Mouse (Mus musculus) hindbrain, embryonic 13.5 days (tissue): Measurements from ENCODE around the gene Actr3. TPM values are rescaled to one million over a fixed set of nuclear protein-coding genes. Genes with fewer than 3 reads are reported as not detected.

ENCODE experiments used
- ATAC-seq: fragments of 200-750 bp; cut with Nextera tagmentation; 2 replicates; pipeline ENCODE4 v1.8.0; 2017; ENCODE audit warnings: moderate TSS enrichment; ENCODE audit not compliant: low FRiP score
- H3K27ac ChIP-seq: fragments of 300-500 bp; sonication (generic); 2 replicates; pipeline ENCODE4 v1.5.1; 2015; ENCODE audit warnings: inconsistent platforms, mild to moderate bottlenecking, moderate library complexity
- H3K27me3 ChIP-seq: fragments of 300-500 bp; sonication (generic); 2 replicates; pipeline ENCODE4 v1.6.1; 2015; ENCODE audit warnings: mild to moderate bottlenecking, inconsistent platforms
- H3K36me3 ChIP-seq: fragments of 300-500 bp; sonication (generic); 2 replicates; pipeline ENCODE4 v1.6.1; 2015; ENCODE audit warnings: mild to moderate bottlenecking, inconsistent platforms
- H3K4me1 ChIP-seq: fragments of 300-500 bp; sonication (generic); replicated peaks from 2 replicates; pipeline ENCODE4 v1.6.1; 2015; ENCODE audit warnings: inconsistent platforms
- H3K4me2 ChIP-seq: fragments of 300-500 bp; sonication (generic); 2 replicates; pipeline ENCODE4 v1.6.1; 2015; ENCODE audit warnings: inconsistent platforms, mild to moderate bottlenecking, moderate library complexity
- H3K4me3 ChIP-seq: fragments of 300-500 bp; sonication (generic); 2 replicates; pipeline ENCODE4 v1.5.1; 2015; ENCODE audit warnings: mild to moderate bottlenecking, inconsistent platforms
- H3K9ac ChIP-seq: fragments of 300-500 bp; sonication (generic); 2 replicates; pipeline ENCODE4 v1.6.1; 2015; ENCODE audit warnings: mild to moderate bottlenecking, inconsistent platforms
- H3K9me3 ChIP-seq: fragments of 300-500 bp; sonication (generic); 2 replicates; pipeline ENCODE4 v1.6.1; 2016; ENCODE audit warnings: inconsistent platforms
- WGBS: fragments of 180-500 bp; shearing (Covaris S2); methylation state at CpG from one replicate; pipeline ENCODE4 v1.1.7; 2015; 5-methylcytosine and 5-hydroxymethylcytosine counted together
- polyA plus RNA-seq: library from polyadenylated mRNA; unstranded; fragments of >200 nt; fragmentation: Nextera tagmentation; extraction: Ambion mirVana; gene quantifications from 2 replicates; pipeline ENCODE4 v1.2.1, GENCODE M21; 2015

Actr3 gene
- polyA plus RNA-seq, 1 experiment from 2014 or later: 245 TPM

DNA sequence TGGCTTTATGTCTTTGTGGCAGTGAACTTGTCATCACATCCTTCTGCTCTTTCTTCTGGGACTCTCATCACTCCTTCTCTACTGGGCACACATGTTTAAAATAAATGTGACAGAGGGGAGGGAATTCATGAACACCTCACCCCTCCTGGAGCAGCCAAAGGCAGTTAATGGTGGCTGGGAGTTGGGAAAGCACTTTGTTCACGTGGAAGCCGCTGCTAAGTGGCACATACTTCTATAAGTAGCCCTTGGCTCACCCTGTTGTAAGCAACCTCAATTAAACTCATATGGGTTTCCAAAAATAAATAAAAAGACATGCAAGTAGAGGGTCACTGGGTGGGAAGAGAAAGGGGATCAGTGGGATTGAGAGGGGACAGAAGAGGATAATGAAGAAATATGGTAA lies 27.8 kb upstream of the Actr3 start:
- Histone ChIP-seq H3K4me3 (no peak overlapping the region), H3K36me3 (no peaks in the 10 kb centered on the region), H3K4me2 (no peak overlapping the region), H3K27ac (no peak overlapping the region), H3K9me3 (no peaks in the 10 kb centered on the region), H3K4me1 (no peaks in the 10 kb centered on the region), H3K27me3 (no peaks in the 10 kb centered on the region), H3K9ac (no peak overlapping the region)
- no peak for ATAC-seq
- WGBS: 83% methylated on average over 2 of the region's 2 CpGs

DNA sequence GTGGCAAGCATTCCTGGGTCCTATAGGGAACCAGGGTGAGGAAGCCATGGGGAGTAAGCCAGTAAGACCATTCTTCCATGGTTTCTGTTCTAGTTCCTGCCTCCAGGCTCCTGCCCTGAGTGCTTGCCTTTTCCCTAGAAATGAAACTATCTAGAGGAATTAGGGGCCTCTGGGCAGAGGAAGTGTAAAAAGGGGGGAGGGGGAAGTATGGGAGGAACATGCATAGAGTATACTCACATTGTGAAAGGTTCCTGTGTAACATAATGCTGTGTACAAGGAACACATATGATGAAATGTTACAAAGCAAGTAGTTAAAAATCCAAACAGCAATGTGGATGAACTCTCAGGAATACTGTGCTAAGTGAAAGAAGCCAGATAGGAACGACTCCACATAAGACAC lies 27.4 kb upstream of the Actr3 start:
- H3K4me3 ChIP-seq: no peak overlapping the region
- ATAC-seq: no peak
- 94% methylated on average over 1 of the region's 1 CpGs for WGBS
- H3K4me1 ChIP-seq: no peaks in the 10 kb centered on the region
- H3K9ac ChIP-seq: no peak overlapping the region
- H3K4me2 ChIP-seq: no peak overlapping the region
- H3K36me3 ChIP-seq: no peaks in the 10 kb centered on the region
- H3K27me3 ChIP-seq: no peaks in the 10 kb centered on the region
- no peaks in the 10 kb centered on the region for H3K9me3 ChIP-seq
- H3K27ac ChIP-seq: no peak overlapping the region

DNA sequence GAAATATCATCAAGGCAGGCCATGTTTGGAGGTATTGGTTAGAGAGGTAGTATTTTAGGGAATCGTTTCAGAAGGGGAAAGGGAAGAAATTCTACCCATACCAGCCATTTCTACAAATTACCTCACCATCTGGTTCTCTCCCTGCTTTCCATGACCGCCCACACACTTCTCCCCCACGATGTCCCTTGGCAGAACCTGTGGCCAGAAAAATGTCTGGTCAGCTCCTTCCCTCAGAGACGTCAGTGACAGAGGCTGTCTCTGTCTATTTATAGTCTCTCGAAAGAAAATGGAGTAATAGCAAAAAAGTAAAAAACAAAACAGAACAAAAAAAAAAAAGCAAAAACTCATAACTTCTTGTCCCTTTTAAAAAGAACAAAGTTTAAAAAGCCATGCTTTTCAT lies 23.0 kb upstream of the Actr3 start:
- WGBS: 83% methylated on average over 5 of the region's 5 CpGs
- Histone ChIP-seq H3K4me2 (no peak overlapping the region), H3K4me1 (peaks cover 7% of the 10 kb centered on the region), H3K27me3 (no peaks in the 10 kb centered on the region), H3K27ac (no peak overlapping the region), H3K9ac (no peak overlapping the region), H3K4me3 (no peak overlapping the region), H3K9me3 (no peaks in the 10 kb centered on the region), H3K36me3 (no peaks in the 10 kb centered on the region)
- no peak for ATAC-seq

DNA sequence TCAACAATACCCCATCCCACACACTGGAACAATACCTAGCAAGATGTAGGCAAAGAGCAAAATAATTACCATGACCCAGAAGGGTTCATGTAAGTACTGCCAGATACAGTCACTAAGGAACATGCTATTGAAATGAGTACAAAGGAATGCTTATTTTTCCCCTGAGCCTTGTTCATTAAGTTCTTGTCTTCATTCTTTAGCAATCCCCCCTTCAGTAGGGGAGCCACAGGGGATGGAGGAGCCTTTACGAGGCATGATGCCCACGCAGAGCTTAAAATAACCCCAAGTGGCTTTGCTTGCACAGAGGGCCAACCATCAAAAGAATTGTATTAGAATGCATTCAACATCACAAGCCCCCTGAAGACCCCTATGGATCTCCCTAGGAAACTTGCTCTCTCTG lies 19.6 kb upstream of the Actr3 start:
- H3K36me3 ChIP-seq: no peaks in the 10 kb centered on the region
- H3K9me3 ChIP-seq: no peaks in the 10 kb centered on the region
- WGBS: 26% methylated on average over 2 of the region's 2 CpGs
- no peak for ATAC-seq
- H3K9ac ChIP-seq: no peak overlapping the region
- H3K27ac ChIP-seq: no peak overlapping the region
- no peaks in the 10 kb centered on the region for H3K27me3 ChIP-seq
- H3K4me2 ChIP-seq: no peak overlapping the region
- H3K4me1 ChIP-seq: peaks cover 7% of the 10 kb centered on the region
- no peak overlapping the region for H3K4me3 ChIP-seq

DNA sequence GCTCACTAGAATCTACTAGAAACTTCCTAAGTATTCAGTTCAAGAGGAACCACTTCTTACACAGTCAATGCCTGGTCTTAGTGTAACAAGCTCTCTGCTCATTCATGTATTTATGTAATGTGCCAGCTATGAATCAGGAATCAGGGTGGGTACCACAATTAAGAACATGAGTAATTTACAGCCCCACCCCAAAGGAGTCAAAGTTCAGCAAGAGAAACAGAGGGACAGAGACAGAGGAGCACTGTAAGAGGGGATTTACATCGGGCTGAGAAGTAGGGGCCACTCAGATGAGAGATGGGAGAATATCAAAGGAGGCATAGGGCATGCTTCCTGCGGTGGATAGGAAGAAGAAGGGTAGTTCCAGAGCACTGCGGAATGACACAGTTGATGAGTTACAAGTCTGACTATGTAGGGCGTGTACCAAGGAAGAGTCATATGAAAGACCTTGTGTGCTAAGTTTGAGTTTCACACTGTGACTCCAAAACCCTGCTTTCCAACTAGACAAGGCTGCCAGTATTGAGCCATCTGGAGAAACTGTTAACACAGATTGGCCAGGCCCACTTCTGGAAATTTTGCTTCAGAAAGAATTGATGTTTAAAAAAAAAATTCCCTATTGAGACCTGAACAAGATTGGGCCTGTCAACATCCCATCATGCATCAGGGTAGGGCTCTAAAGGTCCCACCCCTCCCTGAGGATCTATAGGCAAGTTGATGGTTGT lies 14.9 kb upstream of the Actr3 start:
- Histone ChIP-seq H3K9ac (no peak overlapping the region), H3K9me3 (0 out of 2 replicates have a peak, but pooled peaks cover 7% of the 10 kb centered on the region), H3K27ac (no peak overlapping the region), H3K36me3 (no peaks in the 10 kb centered on the region), H3K4me3 (no peak overlapping the region), H3K4me2 (no peak overlapping the region), H3K4me1 (peaks cover 6% of the 10 kb centered on the region), H3K27me3 (no peaks in the 10 kb centered on the region)
- 85% methylated on average over 4 of the region's 4 CpGs for WGBS
- no peak for ATAC-seq

DNA sequence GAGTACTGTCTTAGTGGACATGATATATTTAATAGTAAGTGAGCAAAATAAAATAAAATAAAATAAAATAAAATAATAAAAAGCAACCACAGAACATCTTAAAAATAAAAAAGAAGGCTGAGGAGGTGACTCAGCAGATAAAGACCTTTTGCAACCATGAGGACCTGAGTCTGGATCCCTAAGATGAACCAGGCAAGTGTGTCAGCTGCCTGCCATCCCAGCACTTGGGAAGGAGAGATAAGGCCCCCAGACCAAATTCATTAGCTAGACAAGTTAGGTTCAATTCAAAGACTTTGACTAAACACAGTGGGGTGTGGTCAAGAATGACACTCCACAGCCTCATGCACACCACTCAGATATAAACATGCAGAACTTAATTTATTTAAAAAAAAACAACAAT lies 12.4 kb upstream of the Actr3 start:
- Histone ChIP-seq H3K4me3 (no peak overlapping the region), H3K27ac (no peak overlapping the region), H3K9me3 (0 out of 2 replicates have a peak, but pooled peaks cover 7% of the 10 kb centered on the region), H3K4me1 (no peaks in the 10 kb centered on the region), H3K36me3 (no peaks in the 10 kb centered on the region), H3K9ac (no peak overlapping the region), H3K27me3 (no peaks in the 10 kb centered on the region), H3K4me2 (no peak overlapping the region)
- ATAC-seq: no peak

DNA sequence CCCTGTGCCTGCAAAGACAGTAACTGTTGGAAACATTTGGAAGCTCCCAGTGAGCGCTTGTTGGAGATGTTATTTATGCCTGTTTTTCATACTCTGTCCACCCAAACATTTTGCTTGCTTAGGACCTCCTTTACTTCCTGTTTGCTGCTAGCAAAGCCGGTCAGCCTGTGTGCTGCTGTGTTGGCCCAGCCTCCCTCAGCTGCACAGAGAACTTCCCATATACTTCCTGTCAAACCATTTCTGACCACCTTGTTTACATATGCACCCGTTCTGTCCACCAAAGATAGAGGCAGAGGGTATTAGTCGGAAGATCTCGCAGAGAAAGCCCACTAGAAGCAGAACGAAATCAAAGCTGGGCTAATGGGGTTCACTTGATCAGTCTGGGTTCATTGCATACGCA lies 6.2 kb upstream of the Actr3 start:
- Histone ChIP-seq H3K4me3 (no peak overlapping the region), H3K9me3 (no peaks in the 10 kb centered on the region), H3K4me1 (no peaks in the 10 kb centered on the region), H3K27me3 (no peaks in the 10 kb centered on the region), H3K36me3 (no peaks in the 10 kb centered on the region), H3K4me2 (no peak overlapping the region), H3K9ac (no peak overlapping the region), H3K27ac (no peak overlapping the region)
- 80% methylated on average over 7 of the region's 7 CpGs for WGBS
- no peak for ATAC-seq

DNA sequence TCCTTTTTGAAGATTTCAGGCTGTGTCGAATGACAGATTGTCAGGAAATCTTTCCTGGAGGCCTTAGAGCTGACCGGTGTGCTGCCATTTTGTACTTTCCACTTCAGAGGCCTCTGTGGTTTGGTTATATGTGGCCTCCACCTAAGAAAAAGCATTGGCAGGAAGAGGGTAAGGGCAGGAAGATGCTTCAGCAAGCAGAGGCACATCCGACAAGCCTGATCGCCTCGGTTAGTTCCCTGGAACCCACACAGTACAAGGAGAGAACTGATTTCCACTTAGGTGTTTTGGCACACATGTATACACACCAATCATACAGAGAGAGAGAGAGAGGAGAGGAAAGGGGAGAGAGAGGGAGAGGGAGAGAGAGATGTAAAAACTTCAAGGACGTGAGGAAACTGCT lies 5.7 kb upstream of the Actr3 start:
- Histone ChIP-seq H3K27me3 (no peaks in the 10 kb centered on the region), H3K9ac (no peak overlapping the region), H3K36me3 (no peaks in the 10 kb centered on the region), H3K4me1 (peaks cover 1% of the 10 kb centered on the region; the same call in 1 of the 2 replicates), H3K9me3 (no peaks in the 10 kb centered on the region), H3K4me3 (no peak overlapping the region), H3K27ac (no peak overlapping the region), H3K4me2 (no peak overlapping the region)
- WGBS: 87% methylated on average over 6 of the region's 6 CpGs
- no peak for ATAC-seq

DNA sequence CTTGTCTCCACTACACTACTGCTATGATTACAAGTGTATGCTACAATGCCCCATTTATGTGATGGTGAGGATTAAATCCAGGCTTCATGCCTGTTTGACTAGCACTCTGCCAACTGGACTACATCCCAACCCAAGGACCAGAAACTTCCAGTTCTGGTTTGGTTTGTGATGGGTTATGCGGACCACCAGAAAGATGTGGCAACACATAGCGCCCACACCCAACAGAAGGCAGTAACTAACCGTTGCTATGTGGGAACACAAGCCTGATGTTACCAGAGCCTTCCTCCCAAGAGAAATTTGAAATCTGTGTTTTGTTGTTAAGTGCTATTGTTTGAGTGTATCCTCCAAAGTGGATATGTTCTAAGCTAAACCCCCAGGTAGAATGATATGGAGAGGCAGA lies 4.0 kb upstream of the Actr3 start:
- Histone ChIP-seq H3K4me3 (no peak overlapping the region), H3K36me3 (no peaks in the 10 kb centered on the region), H3K27me3 (no peaks in the 10 kb centered on the region), H3K9ac (no peak overlapping the region), H3K4me1 (peaks cover 5% of the 10 kb centered on the region; the same call in 1 of the 2 replicates), H3K9me3 (no peaks in the 10 kb centered on the region), H3K27ac (no peak overlapping the region), H3K4me2 (no peak overlapping the region)
- WGBS: 91% methylated on average over 3 of the region's 3 CpGs
- ATAC-seq: no peak

DNA sequence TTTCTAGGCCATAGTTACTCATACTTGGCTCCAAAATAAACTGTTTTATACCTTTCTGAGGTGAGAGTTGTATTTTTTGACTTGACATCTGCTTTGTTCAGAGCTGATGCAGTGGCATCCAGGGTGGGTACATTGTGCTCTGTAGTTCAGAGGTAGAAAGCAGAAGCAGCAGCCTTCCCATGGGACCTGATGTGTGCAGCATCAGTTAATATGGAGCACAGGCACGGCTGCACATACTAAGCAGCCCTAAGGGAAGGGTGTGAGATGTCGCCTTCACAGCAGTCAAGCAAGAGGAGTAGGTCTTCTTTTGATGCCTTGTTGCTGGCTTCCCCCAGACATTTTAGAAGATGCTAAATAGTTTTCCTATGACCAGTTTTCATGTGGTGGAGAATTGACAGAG lies 3.3 kb upstream of the Actr3 start:
- ATAC-seq: no peak
- no peak overlapping the region for H3K4me2 ChIP-seq
- no peak overlapping the region for H3K27ac ChIP-seq
- no peak overlapping the region for H3K9ac ChIP-seq
- no peaks in the 10 kb centered on the region for H3K27me3 ChIP-seq
- H3K4me1 ChIP-seq: peaks cover 9% of the 10 kb centered on the region; the same call in 1 of the 2 replicates
- WGBS: 89% methylated on average over 2 of the region's 2 CpGs
- H3K36me3 ChIP-seq: no peaks in the 10 kb centered on the region
- no peaks in the 10 kb centered on the region for H3K9me3 ChIP-seq
- H3K4me3 ChIP-seq: no peak overlapping the region

DNA sequence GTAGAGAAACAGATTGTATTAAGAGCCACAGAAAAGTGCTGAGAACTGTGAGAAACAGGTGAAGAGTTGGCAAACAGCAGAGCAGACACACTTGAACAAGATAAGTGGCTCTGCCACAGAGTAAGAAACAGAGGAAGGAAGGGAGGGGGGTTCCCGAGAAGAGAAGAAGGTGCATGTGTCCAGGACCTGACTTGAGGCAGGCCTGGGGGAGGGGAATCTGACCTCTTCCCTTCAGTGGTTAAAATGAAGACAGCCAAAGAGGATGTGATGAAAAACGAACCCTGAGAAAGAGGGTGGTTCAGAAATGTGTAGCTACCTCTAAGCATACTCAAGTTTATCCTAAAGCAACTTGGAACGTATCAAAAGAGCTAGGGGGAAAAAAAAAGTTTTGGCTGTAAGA lies 2.4 kb upstream of the Actr3 start:
- H3K9me3 ChIP-seq: no peaks in the 10 kb centered on the region
- H3K27me3 ChIP-seq: no peaks in the 10 kb centered on the region
- no peak overlapping the region for H3K4me2 ChIP-seq
- no peak overlapping the region for H3K4me3 ChIP-seq
- ATAC-seq: no peak
- no peak overlapping the region for H3K27ac ChIP-seq
- 68% methylated on average over 3 of the region's 3 CpGs for WGBS
- H3K4me1 ChIP-seq: peaks cover 13% of the 10 kb centered on the region
- no peak overlapping the region for H3K9ac ChIP-seq
- H3K36me3 ChIP-seq: no peaks in the 10 kb centered on the region

DNA sequence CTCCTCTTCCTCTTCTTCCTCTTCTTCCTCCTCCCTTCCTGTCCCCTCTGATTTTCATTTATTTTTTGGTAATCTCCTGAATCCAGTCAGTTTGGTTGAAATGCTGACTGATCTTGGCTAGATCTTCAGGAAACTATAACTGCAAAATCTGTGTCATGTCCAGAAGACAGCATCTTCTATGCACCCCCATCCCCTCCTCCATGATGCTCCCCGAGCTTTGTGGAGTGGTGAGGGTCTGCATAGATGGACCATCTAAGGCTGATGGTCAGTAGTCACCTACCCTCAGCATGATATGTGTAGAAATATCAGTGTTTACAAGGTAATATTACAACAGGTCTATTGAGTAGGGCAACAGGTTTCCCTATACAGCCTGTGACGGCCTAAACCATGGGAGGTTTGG lies 1.6 kb upstream of the Actr3 start:
- no peaks in the 10 kb centered on the region for H3K27me3 ChIP-seq
- H3K36me3 ChIP-seq: no peaks in the 10 kb centered on the region
- H3K4me2 ChIP-seq: no peak overlapping the region
- H3K4me1 ChIP-seq: peaks cover 19% of the 10 kb centered on the region
- no peak for ATAC-seq
- WGBS: 88% methylated on average over 2 of the region's 2 CpGs
- H3K9ac ChIP-seq: no peak overlapping the region
- H3K27ac ChIP-seq: no peak overlapping the region
- no peak overlapping the region for H3K4me3 ChIP-seq
- no peaks in the 10 kb centered on the region for H3K9me3 ChIP-seq

DNA sequence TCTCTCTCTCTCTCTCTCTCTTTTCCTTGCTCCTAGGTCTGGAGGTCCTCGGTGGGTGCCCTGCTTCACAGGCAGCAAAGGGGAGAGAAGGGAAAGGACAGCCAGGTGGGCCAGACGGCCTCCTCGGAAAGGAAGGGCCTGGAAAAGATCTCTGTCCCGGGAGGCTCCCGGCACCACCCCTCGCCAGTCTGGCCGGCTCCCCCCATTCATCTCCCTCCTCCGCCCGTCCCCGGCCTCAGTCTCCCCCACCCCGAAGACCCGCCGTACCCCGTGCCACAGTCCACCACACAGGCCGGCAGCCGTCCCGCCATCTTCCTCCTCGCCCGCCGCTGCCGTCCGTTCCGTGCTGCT lies 534 bp downstream of the Actr3 start:
- Histone ChIP-seq H3K4me1 (peaks cover 27% of the 10 kb centered on the region), H3K27me3 (no peaks in the 10 kb centered on the region), H3K9me3 (no peaks in the 10 kb centered on the region), H3K9ac (peak overlapping the region; percentile 93), H3K4me2 (peak overlapping the region; percentile 70), H3K36me3 (no peaks in the 10 kb centered on the region), H3K4me3 (peak overlapping the region; percentile 82), H3K27ac (peak overlapping the region; percentile 99)
- no peak; the same call in 1 of the 2 replicates for ATAC-seq
- WGBS: 0% methylated on average over 22 of the region's 23 CpGs
